Mouse (Mus musculus) brain, embryonic 14.5 days (tissue): Measurements from ENCODE around the gene Six5.

Experiments
- CTCF ChIP-seq: fragments of 200-500 bp; IDR thresholded peaks from 2 replicates; pipeline ENCODE4 v1.5.1; 2012; ENCODE audit warnings: inconsistent platforms, mild to moderate bottlenecking, moderate library complexity, borderline replicate concordance; ENCODE audit not compliant: insufficient read depth, insufficient read length; ENCODE audit errors: extremely low read depth
- POLR2A ChIP-seq: fragments of 200-500 bp; IDR thresholded peaks from 2 replicates; pipeline ENCODE4 v1.6.1; 2012; ENCODE audit warnings: mild to moderate bottlenecking, inconsistent platforms, borderline replicate concordance; ENCODE audit not compliant: poor library complexity, insufficient read depth, insufficient read length, severe bottlenecking; ENCODE audit errors: extremely low read depth

GRCm38 (mm10) chr7:19083701-19084100 is 10.7 kb upstream of the Six5 start, which contains the start of gene Dmpk:
- no peak for TF ChIP-seq POLR2A
- TF ChIP-seq CTCF, result no peak
